Mouse (Mus musculus) stomach, postnatal 0 days (tissue): ENCODE data around the gene Gm21897. TPM values are rescaled to one million over a fixed set of nuclear protein-coding genes. Genes with fewer than 3 reads are reported as not detected.
A peak's percentile ranks its signal among the peaks of the same experiment; 100 is the strongest.
"Not testable (repeated sequence)": the region's sequence is repeated elsewhere in the genome, so short reads cannot be mapped to it uniquely, and the experiment has no call there.

Experiments
- ATAC-seq: fragments of 200-750 bp; cut with Nextera tagmentation; 2 replicates; pipeline ENCODE4 v1.8.0; 2017; ENCODE audit not compliant: low FRiP score, low TSS enrichment
- DNase-seq: peaks from one replicate; pipeline ENCODE4 v3.0.0-alpha.2; 2016; ENCODE audit warnings: low spot score
- H3K27ac ChIP-seq: fragments of 300-500 bp; sonication (generic); replicated peaks from 2 replicates; pipeline ENCODE4 v1.5.1; 2014; ENCODE audit warnings: mild to moderate bottlenecking, control low read depth
- H3K27me3 ChIP-seq: fragments of 300-500 bp; sonication (generic); 2 replicates; pipeline ENCODE4 v1.6.1; 2014; ENCODE audit warnings: low read length; ENCODE audit not compliant: control insufficient read depth, insufficient read depth
- H3K36me3 ChIP-seq: fragments of 300-500 bp; sonication (generic); 2 replicates; pipeline ENCODE4 v1.6.1; 2014; ENCODE audit warnings: low read length, mixed read lengths; ENCODE audit not compliant: control insufficient read depth, insufficient read depth
- H3K4me1 ChIP-seq: fragments of 300-500 bp; sonication (generic); replicated peaks from 2 replicates; pipeline ENCODE4 v1.6.1; 2014; ENCODE audit warnings: antibody characterized with exemption; ENCODE audit not compliant: control insufficient read depth, insufficient read depth
- H3K4me2 ChIP-seq: fragments of 300-500 bp; sonication (generic); replicated peaks from 2 replicates; pipeline ENCODE4 v1.6.1; 2014; ENCODE audit warnings: low read depth, mild to moderate bottlenecking, control low read depth, moderate library complexity
- H3K4me3 ChIP-seq: fragments of 300-500 bp; sonication (generic); 2 replicates; pipeline ENCODE4 v1.5.1; 2014; ENCODE audit warnings: low read depth, low read length, control low read depth
- H3K9ac ChIP-seq: fragments of 300-500 bp; sonication (generic); 2 replicates; pipeline ENCODE4 v1.6.1; 2014; ENCODE audit warnings: mild to moderate bottlenecking, low read length, control low read depth, mixed read lengths
- H3K9me3 ChIP-seq: fragments of 300-500 bp; sonication (generic); 2 replicates; pipeline ENCODE4 v1.6.1; 2016; ENCODE audit warnings: low read length; ENCODE audit not compliant: control insufficient read depth
- CTCF ChIP-seq: IDR thresholded peaks from 2 replicates; pipeline ENCODE4 v1.5.1; 2016; ENCODE audit warnings: antibody characterized with exemption, low read depth, mild to moderate bottlenecking, moderate library complexity
- EP300 ChIP-seq: optimal IDR thresholded peaks from 2 replicates; pipeline ENCODE3; 2016; ENCODE audit warnings: antibody characterized with exemption
- WGBS: fragments of 180-500 bp; shearing (Covaris S2); extraction: QIAGEN DNeasy Blood & Tissue Kit; methylation state at CpG from one replicate; pipeline ENCODE4 v1.1.7; 2014; 5-methylcytosine and 5-hydroxymethylcytosine counted together
- polyA plus RNA-seq: library from polyadenylated mRNA; unstranded; fragments of >200 nt; fragmentation: Nextera tagmentation; extraction: Ambion mirVana; gene quantifications from 2 replicates; pipeline ENCODE4 v1.2.1, GENCODE M21; 2015

Gm21897 gene
- polyA plus RNA-seq, result not detected in 2 replicates

GRCm38 (mm10) chr16:15317158-15317557, at the start of gene Gm21897:
TSS of gene Gm21897 (plus strand) at chr16:15317458.
- ATAC-seq, result not testable (repeated sequence)
- WGBS, result no CpG with 5 or more reads among the region's 4 CpGs

GRCm38 (mm10) chr16:15272291-15272690, 45.0 kb upstream of the Gm21897 start:
- H3K9ac ChIP-seq, result no peak overlapping the region
- ATAC-seq (no peak), DNase-seq (no peak)
- no peaks in the 10 kb centered on the region for H3K9me3 ChIP-seq
- H3K27ac ChIP-seq, result no peak overlapping the region
- WGBS, result 58% methylated on average over 1 of the region's 1 CpGs
- H3K4me3 ChIP-seq, result no peak overlapping the region
- H3K4me1 ChIP-seq, result no peaks in the 10 kb centered on the region
- no peak overlapping the region for H3K4me2 ChIP-seq
- H3K27me3 ChIP-seq, result no peaks in the 10 kb centered on the region
- TF ChIP-seq CTCF (no peak), EP300 (no peak)
- H3K36me3 ChIP-seq, result no peaks in the 10 kb centered on the region

More at GRCm38 (mm10) chr16:15317158-15317557, at the start of gene Gm21897:
- not testable (repeated sequence) for DNase-seq, H3K27me3 ChIP-seq, H3K4me2 ChIP-seq, H3K4me3 ChIP-seq, H3K36me3 ChIP-seq, H3K9me3 ChIP-seq, H3K4me1 ChIP-seq, H3K9ac ChIP-seq, H3K27ac ChIP-seq

GRCm38 (mm10) chr16:15277461-15277860, 39.8 kb upstream of the Gm21897 start:
- H3K27ac ChIP-seq, result no peak overlapping the region
- TF ChIP-seq CTCF, result no peak
- TF ChIP-seq EP300, result no peak
- DNase-seq (no peak), ATAC-seq (no peak)
- no peaks in the 10 kb centered on the region for H3K4me1 ChIP-seq
- H3K27me3 ChIP-seq, result no peaks in the 10 kb centered on the region
- no peaks in the 10 kb centered on the region for H3K9me3 ChIP-seq
- H3K9ac ChIP-seq, result no peak overlapping the region
- H3K4me3 ChIP-seq, result no peak overlapping the region
- H3K36me3 ChIP-seq, result no peaks in the 10 kb centered on the region
- no peak overlapping the region for H3K4me2 ChIP-seq

GRCm38 (mm10) chr16:15293041-15293440, 24.2 kb upstream of the Gm21897 start:
- Histone ChIP-seq H3K4me1 (no peaks in the 10 kb centered on the region), H3K27me3 (no peaks in the 10 kb centered on the region), H3K27ac (no peak overlapping the region), H3K9me3 (no peaks in the 10 kb centered on the region), H3K4me3 (no peak overlapping the region), H3K4me2 (no peak overlapping the region), H3K9ac (no peak overlapping the region), H3K36me3 (no peaks in the 10 kb centered on the region)
- WGBS, result 74% methylated on average over 3 of the region's 3 CpGs
- TF ChIP-seq CTCF, result no peak
- no peak for TF ChIP-seq EP300
- ATAC-seq (no peak), DNase-seq (no peak)

- ATAC-seq (no peak), DNase-seq (no peak)
- TF ChIP-seq EP300 (no peak), CTCF (no peak)
- H3K36me3 ChIP-seq, result no peaks in the 10 kb centered on the region
- H3K9ac ChIP-seq, result no peak overlapping the region
- WGBS, result 64% methylated on average over 1 of the region's 1 CpGs
- no peaks in the 10 kb centered on the region for H3K9me3 ChIP-seq
- H3K27ac ChIP-seq, result no peak overlapping the region
- no peaks in the 10 kb centered on the region for H3K27me3 ChIP-seq
- H3K4me1 ChIP-seq, result no peaks in the 10 kb centered on the region
- H3K4me2 ChIP-seq, result no peak overlapping the region
- no peak overlapping the region for H3K4me3 ChIP-seq
Observed at GRCm38 (mm10) chr16:15294289-15294688, 23.0 kb upstream of the Gm21897 start.

GRCm38 (mm10) chr16:15294911-15295659, 22.2 kb upstream of the Gm21897 start:
- H3K9ac ChIP-seq, result no peak overlapping the region
- H3K4me2 ChIP-seq, result no peak overlapping the region
- TF ChIP-seq EP300, result no peak
- TF ChIP-seq CTCF, result peak; percentile 71
- no peaks in the 10 kb centered on the region for H3K4me1 ChIP-seq
- no peak overlapping the region for H3K27ac ChIP-seq
- H3K27me3 ChIP-seq, result no peaks in the 10 kb centered on the region
- no peak overlapping the region for H3K4me3 ChIP-seq
- DNase-seq, result peak; percentile 18
- no peaks in the 10 kb centered on the region for H3K36me3 ChIP-seq
- 0 out of 2 replicates have a peak, but pooled peaks have one; percentile 40 for ATAC-seq
- no peaks in the 10 kb centered on the region for H3K9me3 ChIP-seq
- WGBS, result 62% methylated on average over 8 of the region's 8 CpGs
